ENCODE assay signal across 8 mouse cellular contexts in genomic region chr6:59023455-59024163, GRCm38 (mm10). TPM values are rescaled to one million over a fixed set of nuclear protein-coding genes. Genes with fewer than 3 reads are reported as not detected.
DNase-seq lines count a peak whose midpoint lies in the region; ATAC-seq and TF ChIP-seq lines count a peak whose summit lies in the region.

No protein-coding gene starts in this region.

- H3K4me3 ChIP-seq in heart, embryonic 10.5 days, result peak overlapping the region; percentile 66
- H3K4me3 ChIP-seq in forebrain, postnatal 0 days (ENCODE audit: low read depth, low read length), result peak overlapping the region; percentile 54
- peak overlapping the region; percentile 53 for H3K4me3 ChIP-seq in liver, embryonic 15.5 days (replicated peaks)

- no peaks in the 10 kb centered on the region for H3K9me3 ChIP-seq in heart, embryonic 10.5 days
- no peaks in the 10 kb centered on the region for H3K9me3 ChIP-seq in forebrain, postnatal 0 days (ENCODE audit: low read length)
- no peaks in the 10 kb centered on the region for H3K9me3 ChIP-seq in liver, embryonic 15.5 days (replicated peaks)

- H3K9ac ChIP-seq in forebrain, postnatal 0 days, result peak overlapping the region; percentile 56
- no peak overlapping the region for H3K9ac ChIP-seq in liver, embryonic 15.5 days

- no peaks in the 10 kb centered on the region for H3K4me1 ChIP-seq in heart, embryonic 10.5 days
- H3K4me1 ChIP-seq in forebrain, postnatal 0 days (ENCODE audit: insufficient read depth), result no peaks in the 10 kb centered on the region
- peaks cover 11% of the 10 kb centered on the region for H3K4me1 ChIP-seq in liver, embryonic 15.5 days (replicated peaks)

- 48% methylated on average over 6 of the region's 6 CpGs for WGBS in heart, embryonic 10.5 days
- 41% methylated on average over 6 of the region's 6 CpGs for WGBS in forebrain, postnatal 0 days
- WGBS in liver, embryonic 15.5 days (ENCODE audit: insufficient replicate concordance), result 34% methylated on average over 6 of the region's 6 CpGs

- no peaks in the 10 kb centered on the region for H3K27me3 ChIP-seq in heart, embryonic 10.5 days (ENCODE audit: insufficient read depth, poor library complexity, severe bottlenecking)
- H3K27me3 ChIP-seq in forebrain, postnatal 0 days (ENCODE audit: insufficient read depth, low read length), result no peaks in the 10 kb centered on the region
- no peaks in the 10 kb centered on the region for H3K27me3 ChIP-seq in liver, embryonic 15.5 days

- peak overlapping the region; percentile 81; the same call in 1 of the 2 replicates for H3K27ac ChIP-seq in heart, embryonic 10.5 days
- H3K27ac ChIP-seq in forebrain, postnatal 0 days (ENCODE audit: low read depth, low read length), result peak overlapping the region; percentile 66
- H3K27ac ChIP-seq in liver, embryonic 15.5 days (replicated peaks), result no peak overlapping the region

- no peaks in the 10 kb centered on the region for H3K36me3 ChIP-seq in heart, embryonic 10.5 days
- H3K36me3 ChIP-seq in forebrain, postnatal 0 days (ENCODE audit: insufficient read depth), result no peaks in the 10 kb centered on the region
- H3K36me3 ChIP-seq in liver, embryonic 15.5 days (replicated peaks), result no peaks in the 10 kb centered on the region

- DNase-seq in heart, embryonic 10.5 days (ENCODE audit: low spot score), result no peak
- no peak for DNase-seq in heart, adult 11 months
- DNase-seq in adipocyte (ENCODE audit: low spot score), result peak; percentile 61
- no peak for DNase-seq in forebrain, postnatal 0 days
- no peak for DNase-seq in thymus, adult 18-20 months
- no peak for DNase-seq in cerebellum, postnatal 4 days (ENCODE audit: low spot score in 2 of 2)
- DNase-seq in left cerebral cortex, adult 8-10 months (ENCODE audit: low spot score in 2 of 2), result no peak

- peak overlapping the region; percentile 55 for H3K4me2 ChIP-seq in forebrain, postnatal 0 days (ENCODE audit: low read depth)
- peak overlapping the region; percentile 51 for H3K4me2 ChIP-seq in liver, embryonic 15.5 days

- no peak for TF ChIP-seq CTCF in forebrain, postnatal 0 days (IDR thresholded peaks at IDR 0.05; ENCODE audit: low read depth)

- peak; percentile 2; the same call in 1 of the 2 replicates for ATAC-seq in forebrain, postnatal 0 days
- no peak for ATAC-seq in liver, embryonic 15.5 days (ENCODE audit: insufficient read depth)

RNA-seq across cellular contexts. Expression of gene Fam13a, which starts 0.7 kb away (rescaled TPM):
- 5.7 and 5.8 TPM in 2 replicates for polyA plus RNA-seq in heart, embryonic 10.5 days (2016; fragmentation: Nextera tagmentation; extraction: Ambion mirVana)
- total RNA-seq in forebrain, postnatal 0 days (2014; rRNA removed), result 3.3 and 6.6 TPM in 2 replicates
- polyA plus RNA-seq in forebrain, postnatal 0 days (2015; fragmentation: Nextera tagmentation; extraction: Ambion mirVana), result 4.2 and 8.5 TPM in 2 replicates
- 2.4 and 2.7 TPM in 2 replicates for polyA plus RNA-seq in liver, embryonic 15.5 days (2015; fragmentation: Nextera tagmentation; extraction: Ambion mirVana)
- 10 to 100 TPM; 14.7 to 17.0 (median 15.9) TPM for total RNA-seq in left cerebral cortex, adult 8-10 months (2022)
